ENCODE assay signal across 1 mouse cellular context in the genomic region with DNA sequence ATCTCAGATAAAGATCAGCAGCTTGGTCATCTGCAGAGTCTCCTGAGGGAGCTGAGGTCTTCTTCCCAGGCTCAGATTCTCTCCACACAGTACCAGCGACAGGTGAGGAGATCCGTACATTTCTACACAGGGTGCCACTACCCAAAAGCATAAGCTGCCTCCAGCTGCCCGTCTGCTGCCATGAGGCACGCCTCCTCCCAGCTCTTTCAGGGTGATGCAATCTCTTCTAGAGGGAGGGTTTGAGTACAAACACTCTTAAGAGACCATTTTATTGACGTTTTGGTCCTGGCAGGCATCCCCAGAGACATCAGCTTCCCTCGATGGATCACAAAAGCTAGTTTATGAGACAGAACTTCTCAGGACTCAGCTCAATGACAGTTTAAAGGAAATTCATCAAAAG.
TF ChIP-seq lines count a peak whose summit lies in the region.

No protein-coding gene starts in this region.

TF ChIP-seq in CH12.LX, 34 proteins besides CTCF, POLR2A, EP300 and RAD21 (continued from another document):
- TF ChIP-seq HCFC1 (IDR thresholded peaks at IDR 0.05; ENCODE audit: low read depth, low read length) = 0 out of 2 replicates have a peak, but pooled peaks have one; percentile 44
- peak; percentile 73 for TF ChIP-seq IRF4 (IDR thresholded peaks at IDR 0.05; ENCODE audit: low read depth, low read length)
- TF ChIP-seq UBTF (IDR thresholded peaks at IDR 0.05; ENCODE audit: low read depth, low read length) = no peak
- no peak for TF ChIP-seq ZKSCAN1 (IDR thresholded peaks at IDR 0.05; ENCODE audit: borderline replicate concordance, low read depth, low read length)
- TF ChIP-seq TBP (conservative IDR thresholded peaks at IDR 0.05; ENCODE audit: low read depth, low read length) = peak; percentile 89
- TF ChIP-seq SIN3A (IDR thresholded peaks at IDR 0.05; ENCODE audit: low read length) = peak; percentile 92
- TF ChIP-seq ZMIZ1 (IDR thresholded peaks at IDR 0.05; ENCODE audit: low read depth, low read length) = no peak; the same call in 1 of the 2 replicates
- TF ChIP-seq RCOR1 (conservative IDR thresholded peaks at IDR 0.05; ENCODE audit: low read depth, low read length) = no peak
- TF ChIP-seq CHD1 (IDR thresholded peaks at IDR 0.05; ENCODE audit: low read depth, low read length) = 0 out of 2 replicates have a peak, but pooled peaks have one; percentile 40
- TF ChIP-seq BHLHE40 (IDR thresholded peaks at IDR 0.05; ENCODE audit: low read depth, low read length) = peak; percentile 54; the same call in 1 of the 2 replicates
